Mouse (Mus musculus) stomach, embryonic 14.5 days (tissue): ENCODE data around the gene Hsf2. TPM values are rescaled to one million over a fixed set of nuclear protein-coding genes. Genes with fewer than 3 reads are reported as not detected.
A peak's percentile ranks its signal among the peaks of the same experiment; 100 is the strongest.

Source experiments
- ATAC-seq: fragments of 200-750 bp; cut with Nextera tagmentation; 2 replicates; pipeline ENCODE4 v1.8.0; 2017; ENCODE audit warnings: low read depth, moderate TSS enrichment; ENCODE audit not compliant: insufficient number of reproducible peaks, insufficient read depth, low FRiP score
- H3K27ac ChIP-seq: fragments of 300-500 bp; sonication (generic); 2 replicates; pipeline ENCODE4 v1.5.1; 2014; ENCODE audit warnings: mild to moderate bottlenecking, low read length, moderate library complexity, mixed read lengths
- H3K27me3 ChIP-seq: fragments of 300-500 bp; sonication (generic); 2 replicates; pipeline ENCODE4 v1.6.1; 2014; ENCODE audit warnings: low read length, control low read depth, mixed read lengths; ENCODE audit not compliant: control insufficient read depth, insufficient read depth
- H3K36me3 ChIP-seq: fragments of 300-500 bp; sonication (generic); 2 replicates; pipeline ENCODE4 v1.6.1; 2014; ENCODE audit warnings: mild to moderate bottlenecking, control low read depth, low read length, moderate library complexity, mixed read lengths; ENCODE audit not compliant: control insufficient read depth, insufficient read depth
- H3K4me1 ChIP-seq: fragments of 300-500 bp; sonication (generic); 2 replicates; pipeline ENCODE4 v1.6.1; 2014; ENCODE audit warnings: low read length, control low read depth, mixed read lengths; ENCODE audit not compliant: control insufficient read depth, insufficient read depth
- H3K4me2 ChIP-seq: fragments of 300-500 bp; sonication (generic); replicated peaks from 2 replicates; pipeline ENCODE4 v1.6.1; 2014; ENCODE audit warnings: low read depth, low read length, control low read depth
- H3K4me3 ChIP-seq: fragments of 300-500 bp; sonication (generic); 2 replicates; pipeline ENCODE4 v1.5.1; 2014; ENCODE audit warnings: low read depth, low read length, control low read depth
- H3K9ac ChIP-seq: fragments of 300-500 bp; sonication (generic); replicated peaks from 2 replicates; pipeline ENCODE4 v1.6.1; 2014; ENCODE audit warnings: low read depth, mild to moderate bottlenecking, control low read depth, low read length, moderate library complexity, mixed read lengths
- H3K9me3 ChIP-seq: fragments of 300-500 bp; sonication (generic); 2 replicates; pipeline ENCODE4 v1.6.1; 2016; ENCODE audit warnings: low read depth, low read length, control low read depth; ENCODE audit not compliant: control insufficient read depth
- WGBS: fragments of 180-500 bp; shearing (Covaris S2); extraction: QIAGEN DNeasy Blood & Tissue Kit; methylation state at CpG from one replicate; pipeline ENCODE4 v1.1.7; 2014; 5-methylcytosine and 5-hydroxymethylcytosine counted together
- polyA plus RNA-seq: library from polyadenylated mRNA; unstranded; fragments of >200 nt; fragmentation: Nextera tagmentation; extraction: Ambion mirVana; gene quantifications from 2 replicates; pipeline ENCODE4 v1.2.1, GENCODE M21; 2014

Gene Hsf2
- polyA plus RNA-seq, 1 experiment from 2014 or later: 39.8 TPM

- H3K4me3 ChIP-seq: no peak overlapping the region
- H3K27ac ChIP-seq: no peak overlapping the region
- 72% methylated on average over 9 of the region's 9 CpGs for WGBS
- ATAC-seq: no peak
- no peaks in the 10 kb centered on the region for H3K4me1 ChIP-seq
- H3K36me3 ChIP-seq: no peaks in the 10 kb centered on the region
- no peaks in the 10 kb centered on the region for H3K27me3 ChIP-seq
- H3K4me2 ChIP-seq: no peak overlapping the region
- H3K9me3 ChIP-seq: no peaks in the 10 kb centered on the region
- H3K9ac ChIP-seq: no peak overlapping the region
Observed at GRCm38 (mm10) chr10:57477121-57477843, 8.9 kb upstream of the Hsf2 start.

DNA sequence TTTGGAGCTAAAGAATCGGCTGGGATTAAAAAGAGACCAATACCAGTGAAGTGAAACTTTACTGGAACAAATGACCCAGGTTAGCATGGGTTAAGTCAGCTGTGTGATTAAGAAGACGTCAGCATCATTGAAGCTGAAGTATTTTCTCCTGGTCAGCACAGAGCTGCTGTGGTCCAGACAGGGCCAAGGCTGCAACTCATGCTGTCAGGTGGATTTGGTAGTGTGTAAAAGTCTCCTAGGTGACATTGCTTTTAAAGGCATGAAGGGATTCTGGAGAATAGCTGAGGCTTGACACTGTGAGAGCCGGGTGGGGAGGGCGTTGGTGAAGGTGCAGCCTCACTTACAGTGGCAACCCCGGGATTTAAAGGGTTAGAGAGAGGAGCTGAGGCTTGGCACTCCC, 4.5 kb upstream of the Hsf2 start:
- Histone ChIP-seq H3K4me1 (no peaks in the 10 kb centered on the region), H3K27ac (no peak overlapping the region), H3K4me2 (no peak overlapping the region), H3K9me3 (no peaks in the 10 kb centered on the region), H3K36me3 (no peaks in the 10 kb centered on the region), H3K9ac (no peak overlapping the region), H3K4me3 (no peak overlapping the region), H3K27me3 (no peaks in the 10 kb centered on the region)
- no peak for ATAC-seq
- 44% methylated on average over 5 of the region's 5 CpGs for WGBS

- H3K4me3 ChIP-seq: no peak overlapping the region
- H3K4me2 ChIP-seq: no peak overlapping the region
- 83% methylated on average over 3 of the region's 3 CpGs for WGBS
- no peak overlapping the region for H3K9ac ChIP-seq
- no peaks in the 10 kb centered on the region for H3K27me3 ChIP-seq
- H3K4me1 ChIP-seq: 0 out of 2 replicates have a peak, but pooled peaks cover 2% of the 10 kb centered on the region
- no peaks in the 10 kb centered on the region for H3K9me3 ChIP-seq
- ATAC-seq: no peak
- H3K36me3 ChIP-seq: no peaks in the 10 kb centered on the region
- no peak overlapping the region for H3K27ac ChIP-seq
Observed at GRCm38 (mm10) chr10:57484741-57485140, 1.4 kb upstream of the Hsf2 start.

- peak overlapping the region; percentile 96 for H3K27ac ChIP-seq
- H3K4me3 ChIP-seq: peak overlapping the region; percentile 71
- peak overlapping the region; percentile 64 for H3K4me2 ChIP-seq
- no peaks in the 10 kb centered on the region for H3K27me3 ChIP-seq
- H3K9me3 ChIP-seq: no peaks in the 10 kb centered on the region
- peak overlapping the region; percentile 79 for H3K9ac ChIP-seq
- H3K36me3 ChIP-seq: no peaks in the 10 kb centered on the region
- 0 out of 2 replicates have a peak, but pooled peaks cover 2% of the 10 kb centered on the region for H3K4me1 ChIP-seq
- WGBS: under 1% methylated on average over 65 of the region's 65 CpGs
- ATAC-seq: peak; percentile 85
Observed at GRCm38 (mm10) chr10:57486542-57487071, 422 bp downstream of the Hsf2 start.

GRCm38 (mm10) chr10:57487201-57487600, 1.0 kb downstream of the Hsf2 start:
- no peaks in the 10 kb centered on the region for H3K27me3 ChIP-seq
- H3K27ac ChIP-seq: no peak overlapping the region; the same call in 1 of the 2 replicates
- peak overlapping the region; percentile 64 for H3K4me2 ChIP-seq
- no peak for ATAC-seq
- 0 out of 2 replicates have a peak, but pooled peaks cover 2% of the 10 kb centered on the region for H3K4me1 ChIP-seq
- H3K9me3 ChIP-seq: no peaks in the 10 kb centered on the region
- H3K4me3 ChIP-seq: peak overlapping the region; percentile 71
- peak overlapping the region; percentile 79 for H3K9ac ChIP-seq
- H3K36me3 ChIP-seq: no peaks in the 10 kb centered on the region; the same call in 1 of the 2 replicates
- WGBS: under 1% methylated on average over 8 of the region's 8 CpGs

DNA sequence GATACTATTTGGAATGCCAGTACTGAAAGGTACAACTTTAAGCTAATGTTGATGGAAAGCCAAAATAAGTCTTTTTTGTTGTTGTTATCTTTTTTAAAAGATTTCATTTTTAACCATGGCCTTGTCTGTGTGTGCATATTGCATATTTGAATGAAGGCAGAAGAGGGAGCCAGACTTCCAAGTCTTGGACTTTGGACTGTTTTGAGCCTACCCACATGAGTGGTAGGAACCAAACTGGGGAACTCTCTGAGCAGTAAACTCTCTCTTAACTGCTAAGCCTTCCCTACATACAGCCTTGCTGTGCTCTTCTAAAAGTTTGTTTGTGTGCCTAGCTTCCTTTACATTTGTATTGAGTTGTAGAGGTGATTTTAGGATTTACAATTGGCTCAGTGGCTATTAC, 2.4 kb downstream of the Hsf2 start:
- no peak for ATAC-seq
- H3K9me3 ChIP-seq: peaks cover 2% of the 10 kb centered on the region; the same call in 1 of the 2 replicates
- H3K9ac ChIP-seq: no peak overlapping the region
- no peak overlapping the region for H3K27ac ChIP-seq
- H3K4me1 ChIP-seq: 0 out of 2 replicates have a peak, but pooled peaks cover 2% of the 10 kb centered on the region
- H3K4me3 ChIP-seq: no peak overlapping the region
- 0 out of 2 replicates have a peak overlapping the region, but pooled peaks have one; percentile 4 for H3K4me2 ChIP-seq
- H3K36me3 ChIP-seq: no peaks in the 10 kb centered on the region; the same call in 1 of the 2 replicates
- no peaks in the 10 kb centered on the region for H3K27me3 ChIP-seq

DNA sequence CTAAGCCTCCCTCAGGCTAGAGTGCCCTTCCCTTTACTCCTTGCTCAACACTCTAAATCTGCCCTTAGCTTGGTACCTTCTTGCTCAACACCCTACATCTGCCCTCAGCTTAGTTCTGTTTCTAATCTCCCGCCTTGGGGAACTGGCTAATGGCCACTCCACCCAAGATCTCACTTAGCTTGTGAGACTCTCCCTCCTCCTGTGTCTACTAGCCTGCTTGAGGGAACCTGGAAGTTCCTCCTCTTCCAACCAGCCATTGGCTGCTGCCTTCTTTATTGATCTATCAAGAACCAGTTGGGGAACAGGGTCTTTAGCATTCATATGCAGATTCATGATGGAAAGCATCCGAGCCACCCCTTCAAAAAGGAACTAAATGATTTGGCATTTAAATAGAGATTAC, 5.9 kb downstream of the Hsf2 start:
- Histone ChIP-seq H3K9ac (no peak overlapping the region), H3K27ac (no peak overlapping the region), H3K4me2 (no peak overlapping the region), H3K36me3 (peaks cover 3% of the 10 kb centered on the region), H3K9me3 (peaks cover 3% of the 10 kb centered on the region; the same call in 1 of the 2 replicates), H3K4me1 (0 out of 2 replicates have a peak, but pooled peaks cover 2% of the 10 kb centered on the region), H3K4me3 (no peak overlapping the region), H3K27me3 (no peaks in the 10 kb centered on the region)
- no peak for ATAC-seq
- WGBS: 88% methylated on average over 2 of the region's 2 CpGs

- Histone ChIP-seq H3K4me3 (no peak overlapping the region), H3K27ac (no peak overlapping the region), H3K36me3 (peaks cover 8% of the 10 kb centered on the region), H3K4me2 (no peak overlapping the region), H3K4me1 (no peaks in the 10 kb centered on the region), H3K9me3 (no peaks in the 10 kb centered on the region), H3K27me3 (no peaks in the 10 kb centered on the region), H3K9ac (no peak overlapping the region)
- ATAC-seq: no peak
- 71% methylated on average over 9 of the region's 9 CpGs for WGBS
Observed at GRCm38 (mm10) chr10:57499414-57500156, 13.4 kb downstream of the Hsf2 start.
